Comparison of ENCODE assay signal across 8 mouse cellular contexts in genomic region chr3:90509747-90510123, GRCm38 (mm10). TPM values are rescaled to one million over a fixed set of nuclear protein-coding genes. Genes with fewer than 3 reads are reported as not detected.
DNase-seq lines count a peak whose midpoint lies in the region; ATAC-seq and TF ChIP-seq lines count a peak whose summit lies in the region.

No protein-coding gene starts in this region.

- peaks cover 16% of the 10 kb centered on the region for H3K27me3 ChIP-seq in embryonic facial prominence, embryonic 12.5 days
- no peaks in the 10 kb centered on the region for H3K27me3 ChIP-seq in intestine, embryonic 16.5 days (replicated peaks; ENCODE audit: control insufficient read depth, insufficient read depth, low read length)
- peaks cover 31% of the 10 kb centered on the region for H3K27me3 ChIP-seq in neural tube, embryonic 13.5 days

- H3K9ac ChIP-seq in embryonic facial prominence, embryonic 12.5 days = 0 out of 2 replicates have a peak overlapping the region, but pooled peaks have one; percentile 5
- peak overlapping the region; percentile 7; the same call in 1 of the 2 replicates for H3K9ac ChIP-seq in intestine, embryonic 16.5 days (ENCODE audit: low read depth, low read length)
- no peak overlapping the region for H3K9ac ChIP-seq in neural tube, embryonic 13.5 days

- no peak for DNase-seq in layer of hippocampus, adult 2 months (ENCODE audit: low spot score in 2 of 2)
- DNase-seq in layer of hippocampus, adult 18-20 months (ENCODE audit: low spot score in 2 of 2) = no peak
- no peak for DNase-seq in gastrocnemius, postnatal 10 days
- DNase-seq in spleen, postnatal 4 days (ENCODE audit: low spot score in 2 of 2) = no peak
- DNase-seq in thymus, postnatal 14 days = no peak

- ATAC-seq in embryonic facial prominence, embryonic 12.5 days (ENCODE audit: insufficient number of reproducible peaks, insufficient read depth, low FRiP score, low TSS enrichment) = no peak
- ATAC-seq in intestine, embryonic 16.5 days = peak; percentile 3; the same call in 1 of the 2 replicates
- peak; percentile 17; the same call in 1 of the 2 replicates for ATAC-seq in neural tube, embryonic 13.5 days (ENCODE audit: low read depth)

- H3K4me1 ChIP-seq in embryonic facial prominence, embryonic 12.5 days = peaks cover 16% of the 10 kb centered on the region
- H3K4me1 ChIP-seq in intestine, embryonic 16.5 days (ENCODE audit: control insufficient read depth, insufficient read depth, low read length) = peaks cover 16% of the 10 kb centered on the region
- peaks cover 43% of the 10 kb centered on the region for H3K4me1 ChIP-seq in neural tube, embryonic 13.5 days (replicated peaks)

- 18% methylated on average over 2 of the region's 2 CpGs for WGBS in embryonic facial prominence, embryonic 12.5 days
- 28% methylated on average over 2 of the region's 2 CpGs for WGBS in intestine, embryonic 16.5 days
- WGBS in neural tube, embryonic 13.5 days = 20% methylated on average over 2 of the region's 2 CpGs

- peak overlapping the region; percentile 93 for H3K4me3 ChIP-seq in layer of hippocampus, adult 2 months
- peak overlapping the region; percentile 90 for H3K4me3 ChIP-seq in embryonic facial prominence, embryonic 12.5 days
- peak overlapping the region; percentile 95 for H3K4me3 ChIP-seq in intestine, embryonic 16.5 days (ENCODE audit: low read length)
- H3K4me3 ChIP-seq in neural tube, embryonic 13.5 days = peak overlapping the region; percentile 88

- peaks cover 27% of the 10 kb centered on the region for H3K36me3 ChIP-seq in embryonic facial prominence, embryonic 12.5 days
- peaks cover 8% of the 10 kb centered on the region; the same call in 1 of the 2 replicates for H3K36me3 ChIP-seq in intestine, embryonic 16.5 days (ENCODE audit: control insufficient read depth, insufficient read depth, low read length)
- H3K36me3 ChIP-seq in neural tube, embryonic 13.5 days = peaks cover 30% of the 10 kb centered on the region

- peak overlapping the region; percentile 79 for H3K4me2 ChIP-seq in embryonic facial prominence, embryonic 12.5 days (replicated peaks)
- peak overlapping the region; percentile 44 for H3K4me2 ChIP-seq in intestine, embryonic 16.5 days (ENCODE audit: low read depth, low read length)
- peak overlapping the region; percentile 47 for H3K4me2 ChIP-seq in neural tube, embryonic 13.5 days

- no peaks in the 10 kb centered on the region for H3K9me3 ChIP-seq in embryonic facial prominence, embryonic 12.5 days
- no peaks in the 10 kb centered on the region for H3K9me3 ChIP-seq in intestine, embryonic 16.5 days (ENCODE audit: control insufficient read depth, low read length)
- H3K9me3 ChIP-seq in neural tube, embryonic 13.5 days = no peaks in the 10 kb centered on the region

- TF ChIP-seq CTCF in layer of hippocampus, adult 2 months (conservative IDR thresholded peaks at IDR 0.05) = no peak

- H3K27ac ChIP-seq in layer of hippocampus, adult 2 months = peak overlapping the region; percentile 98; the same call in 1 of the 2 replicates
- H3K27ac ChIP-seq in embryonic facial prominence, embryonic 12.5 days = peak overlapping the region; percentile 91
- peak overlapping the region; percentile 25; the same call in 1 of the 2 replicates for H3K27ac ChIP-seq in intestine, embryonic 16.5 days (ENCODE audit: low read length)
- H3K27ac ChIP-seq in neural tube, embryonic 13.5 days (replicated peaks) = peak overlapping the region; percentile 96

RNA-seq across cellular contexts. Expression of gene Chtop, which starts 0.4 kb away (rescaled TPM):
- total RNA-seq in layer of hippocampus, adult 2 months (2021) = 100 to 1,000 TPM; 152 to 153 TPM
- 100 to 1,000 TPM; 148 TPM for total RNA-seq in layer of hippocampus, adult 18-20 months (2021)
- polyA plus RNA-seq in embryonic facial prominence, embryonic 12.5 days (2016; fragmentation: Nextera tagmentation; extraction: Ambion mirVana) = 197 and 209 TPM in 2 replicates
- polyA plus RNA-seq in intestine, embryonic 16.5 days (2015; fragmentation: Nextera tagmentation; extraction: Ambion mirVana) = 90.4 and 99.8 TPM in 2 replicates
- 183 and 200 TPM in 2 replicates for polyA plus RNA-seq in neural tube, embryonic 13.5 days (2015; fragmentation: Nextera tagmentation; extraction: Ambion mirVana)
- 100 to 1,000 TPM; 103 to 108 TPM for total RNA-seq in gastrocnemius, postnatal 10 days (2021)

RNA-seq across cellular contexts. Expression of gene S100a1, which starts 4.5 kb away (rescaled TPM):
- 10 to 100 TPM; 89.9 to 92.1 TPM for total RNA-seq in layer of hippocampus, adult 2 months (2021)
- total RNA-seq in layer of hippocampus, adult 18-20 months (2021) = 100 to 1,000 TPM in 1 of 2 experiments, 10 to 100 TPM in 1; 91.3 to 102 TPM
- 10.3 and 11.2 TPM in 2 replicates for polyA plus RNA-seq in embryonic facial prominence, embryonic 12.5 days (2016; fragmentation: Nextera tagmentation; extraction: Ambion mirVana)
- 142 and 192 TPM in 2 replicates for polyA plus RNA-seq in intestine, embryonic 16.5 days (2015; fragmentation: Nextera tagmentation; extraction: Ambion mirVana)
- 9.0 and 13.0 TPM in 2 replicates for polyA plus RNA-seq in neural tube, embryonic 13.5 days (2015; fragmentation: Nextera tagmentation; extraction: Ambion mirVana)
- total RNA-seq in gastrocnemius, postnatal 10 days (2021) = 10 to 100 TPM; 37.5 to 44.2 TPM

RNA-seq across cellular contexts. Expression of gene S100a13, which starts 4.5 kb away (rescaled TPM):
- total RNA-seq in layer of hippocampus, adult 2 months (2021) = 10 to 100 TPM; 20.2 to 20.6 TPM
- 10 to 100 TPM; 19.4 to 21.3 TPM for total RNA-seq in layer of hippocampus, adult 18-20 months (2021)
- polyA plus RNA-seq in embryonic facial prominence, embryonic 12.5 days (2016; fragmentation: Nextera tagmentation; extraction: Ambion mirVana) = 15.0 and 17.4 TPM in 2 replicates
- polyA plus RNA-seq in intestine, embryonic 16.5 days (2015; fragmentation: Nextera tagmentation; extraction: Ambion mirVana) = 38.5 and 40.8 TPM in 2 replicates
- polyA plus RNA-seq in neural tube, embryonic 13.5 days (2015; fragmentation: Nextera tagmentation; extraction: Ambion mirVana) = 13.9 and 14.9 TPM in 2 replicates
- total RNA-seq in gastrocnemius, postnatal 10 days (2021) = 10 to 100 TPM; 15.8 to 17.9 TPM

RNA-seq across cellular contexts. Expression of gene S100a14, which starts 16.9 kb away (rescaled TPM):
- under 1 TPM; 0.49 to 0.95 TPM for total RNA-seq in layer of hippocampus, adult 2 months (2021)
- 1 to 10 TPM in 1 of 2 experiments, under 1 TPM in 1; 0.62 to 1.5 TPM for total RNA-seq in layer of hippocampus, adult 18-20 months (2021)
- polyA plus RNA-seq in embryonic facial prominence, embryonic 12.5 days (2016; fragmentation: Nextera tagmentation; extraction: Ambion mirVana) = 1.5 and 2.2 TPM in 2 replicates
- 7.1 and 10.7 TPM in 2 replicates for polyA plus RNA-seq in intestine, embryonic 16.5 days (2015; fragmentation: Nextera tagmentation; extraction: Ambion mirVana)
- 0.81 TPM in 1 of 2 replicates, not detected in the other for polyA plus RNA-seq in neural tube, embryonic 13.5 days (2015; fragmentation: Nextera tagmentation; extraction: Ambion mirVana)
- under 1 TPM in 1 of 2 experiments, not detected in 1; 0.23 TPM for total RNA-seq in gastrocnemius, postnatal 10 days (2021)

RNA-seq across cellular contexts. Expression of gene Snapin, which starts 18.9 kb away (rescaled TPM):
- total RNA-seq in layer of hippocampus, adult 2 months (2021) = 10 to 100 TPM; 53.4 to 54.5 TPM
- total RNA-seq in layer of hippocampus, adult 18-20 months (2021) = 10 to 100 TPM; 58.7 to 59.6 TPM
- 74.0 and 76.3 TPM in 2 replicates for polyA plus RNA-seq in embryonic facial prominence, embryonic 12.5 days (2016; fragmentation: Nextera tagmentation; extraction: Ambion mirVana)
- polyA plus RNA-seq in intestine, embryonic 16.5 days (2015; fragmentation: Nextera tagmentation; extraction: Ambion mirVana) = 74.7 and 79.4 TPM in 2 replicates
- 98.2 and 103 TPM in 2 replicates for polyA plus RNA-seq in neural tube, embryonic 13.5 days (2015; fragmentation: Nextera tagmentation; extraction: Ambion mirVana)
- total RNA-seq in gastrocnemius, postnatal 10 days (2021) = 10 to 100 TPM; 63.2 to 67.2 TPM

Comparison
In these comparisons a context has a peak if more than half of its experiments do, and no peak if none do; other contexts are left out.
1. H3K27ac ChIP-seq: peak in every context shown above with its lines; median percentile 98 in layer of hippocampus, adult 2 months; 96 in neural tube, embryonic 13.5 days; 91 in embryonic facial prominence, embryonic 12.5 days; 25 in intestine, embryonic 16.5 days.